Comparison of ENCODE assay signal across 8 mouse cellular contexts in genomic region chr12:85437172-85437876, GRCm38 (mm10). TPM values are rescaled to one million over a fixed set of nuclear protein-coding genes. Genes with fewer than 3 reads are reported as not detected.
A peak's percentile ranks its signal among the peaks of the same experiment; 100 is the strongest.
DNase-seq lines count a peak whose midpoint lies in the region; ATAC-seq lines count a peak whose summit lies in the region.

No protein-coding gene starts in this region.

- ATAC-seq in forebrain, embryonic 11.5 days (replicated peaks; ENCODE audit: low FRiP score), result no peak
- ATAC-seq in heart, embryonic 16.5 days (replicated peaks; ENCODE audit: extremely low read depth, insufficient read depth, low FRiP score), result no peak
- peak; percentile 24; the same call in 1 of the 2 replicates for ATAC-seq in midbrain, embryonic 13.5 days

- H3K4me1 ChIP-seq in forebrain, embryonic 11.5 days (replicated peaks; ENCODE audit: control insufficient read depth, insufficient read depth, low read length), result peaks cover 14% of the 10 kb centered on the region
- H3K4me1 ChIP-seq in heart, embryonic 16.5 days (ENCODE audit: control insufficient read depth, insufficient read depth, low read length), result peaks cover 35% of the 10 kb centered on the region
- H3K4me1 ChIP-seq in midbrain, embryonic 13.5 days (replicated peaks), result peaks cover 33% of the 10 kb centered on the region

- no peaks in the 10 kb centered on the region for H3K36me3 ChIP-seq in forebrain, embryonic 11.5 days (ENCODE audit: control insufficient read depth, insufficient read depth, low read length)
- H3K36me3 ChIP-seq in heart, embryonic 16.5 days (ENCODE audit: control insufficient read depth, insufficient read depth), result no peaks in the 10 kb centered on the region
- H3K36me3 ChIP-seq in midbrain, embryonic 13.5 days, result no peaks in the 10 kb centered on the region

- 30% methylated on average over 17 of the region's 17 CpGs for WGBS in forebrain, embryonic 11.5 days
- WGBS in heart, embryonic 16.5 days, result 43% methylated on average over 17 of the region's 17 CpGs
- WGBS in midbrain, embryonic 13.5 days, result 41% methylated on average over 17 of the region's 17 CpGs

- no peak overlapping the region for H3K4me2 ChIP-seq in forebrain, embryonic 11.5 days (ENCODE audit: low read depth, low read length, severe bottlenecking)
- no peak overlapping the region for H3K4me2 ChIP-seq in heart, embryonic 16.5 days (ENCODE audit: low read depth, low read length)
- H3K4me2 ChIP-seq in midbrain, embryonic 13.5 days (replicated peaks), result no peak overlapping the region

- peak overlapping the region; percentile 16; the same call in 1 of the 2 replicates for H3K9ac ChIP-seq in forebrain, embryonic 11.5 days (ENCODE audit: low read length)
- H3K9ac ChIP-seq in heart, embryonic 16.5 days (ENCODE audit: low read length), result no peak overlapping the region; the same call in 1 of the 2 replicates
- H3K9ac ChIP-seq in midbrain, embryonic 13.5 days (replicated peaks), result no peak overlapping the region

- H3K27me3 ChIP-seq in forebrain, embryonic 11.5 days (ENCODE audit: control insufficient read depth, insufficient read depth, low read length), result no peaks in the 10 kb centered on the region
- no peaks in the 10 kb centered on the region for H3K27me3 ChIP-seq in heart, embryonic 16.5 days (ENCODE audit: control insufficient read depth, insufficient read depth, low read length)
- no peaks in the 10 kb centered on the region for H3K27me3 ChIP-seq in midbrain, embryonic 13.5 days

- no peak overlapping the region for H3K4me3 ChIP-seq in forebrain, embryonic 11.5 days (ENCODE audit: low read depth, low read length)
- no peak overlapping the region for H3K4me3 ChIP-seq in heart, embryonic 16.5 days (ENCODE audit: low read length)
- H3K4me3 ChIP-seq in midbrain, embryonic 13.5 days (replicated peaks), result no peak overlapping the region

- no peak overlapping the region for H3K27ac ChIP-seq in forebrain, embryonic 11.5 days (ENCODE audit: low read depth, low read length)
- H3K27ac ChIP-seq in heart, embryonic 16.5 days (ENCODE audit: low read length), result peak overlapping the region; percentile 93
- H3K27ac ChIP-seq in midbrain, embryonic 13.5 days, result no peak overlapping the region

- no peaks in the 10 kb centered on the region for H3K9me3 ChIP-seq in forebrain, embryonic 11.5 days (ENCODE audit: control insufficient read depth, low read length)
- no peaks in the 10 kb centered on the region for H3K9me3 ChIP-seq in heart, embryonic 16.5 days (replicated peaks; ENCODE audit: control insufficient read depth, low read length)
- H3K9me3 ChIP-seq in midbrain, embryonic 13.5 days, result no peaks in the 10 kb centered on the region

- DNase-seq in ovary, postnatal 10 days (ENCODE audit: low spot score), result peak; percentile 14
- DNase-seq in ovary, postnatal 36 days (ENCODE audit: low spot score), result no peak
- no peak for DNase-seq in forebrain, embryonic 11.5 days (ENCODE audit: low spot score)
- DNase-seq in spleen, adult 12 weeks (ENCODE audit: low spot score), result no peak
- no peak for DNase-seq in natural killer cell, adult 2 months (ENCODE audit: low spot score in 2 of 2)
- no peak for DNase-seq in testis, postnatal 10 days (ENCODE audit: low spot score)

RNA-seq across cellular contexts. Expression of gene Fos, which starts 36.4 kb away (rescaled TPM):
- polyA plus RNA-seq in forebrain, embryonic 11.5 days (2014; fragmentation: Nextera tagmentation; extraction: Ambion mirVana), result 0.57 and 1.1 TPM in 2 replicates
- polyA plus RNA-seq in heart, embryonic 16.5 days (2015; fragmentation: Nextera tagmentation; extraction: Ambion mirVana), result 5.0 and 6.6 TPM in 2 replicates
- 0.82 and 0.90 TPM in 2 replicates for polyA plus RNA-seq in midbrain, embryonic 13.5 days (2015; fragmentation: Nextera tagmentation; extraction: Ambion mirVana)
